Mouse (Mus musculus) spleen, postnatal 10 days (tissue): ENCODE results near the gene Pramel4.
"Not testable (repeated sequence)": the region's sequence is repeated elsewhere in the genome, so short reads cannot be mapped to it uniquely, and the experiment has no call there.

Experiments
- DNase-seq, 2 experiments: peaks; one replicate each; pipeline ENCODE4 v3.0.0; 2021 to 2022; ENCODE audit warnings: low spot score in 2 of 2

Pramel4 gene

DNA sequence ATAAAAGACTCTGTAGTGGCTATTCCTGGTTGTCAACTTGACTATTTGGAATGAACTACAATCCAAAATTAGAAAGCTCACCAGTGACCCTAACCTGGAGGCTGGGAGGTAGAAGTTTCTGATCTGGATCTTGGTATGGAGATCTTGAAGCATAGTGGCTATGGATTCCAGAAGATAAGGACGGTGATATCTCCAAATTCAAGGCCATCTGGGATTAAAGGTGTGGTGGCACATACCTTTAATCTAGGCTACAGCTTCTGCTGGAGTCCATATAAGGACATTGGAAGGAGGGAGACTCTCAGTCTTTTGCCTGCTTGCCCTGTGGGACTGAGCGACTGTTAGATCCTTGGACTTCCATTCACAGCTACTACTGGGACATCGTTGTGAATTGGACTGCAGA lies at the start of gene Pramel4:
Gene Pramel4 (plus strand): TSS at position 301 of the 400 bp plus-strand sequence.
- DNase-seq, result not testable (repeated sequence)

DNA sequence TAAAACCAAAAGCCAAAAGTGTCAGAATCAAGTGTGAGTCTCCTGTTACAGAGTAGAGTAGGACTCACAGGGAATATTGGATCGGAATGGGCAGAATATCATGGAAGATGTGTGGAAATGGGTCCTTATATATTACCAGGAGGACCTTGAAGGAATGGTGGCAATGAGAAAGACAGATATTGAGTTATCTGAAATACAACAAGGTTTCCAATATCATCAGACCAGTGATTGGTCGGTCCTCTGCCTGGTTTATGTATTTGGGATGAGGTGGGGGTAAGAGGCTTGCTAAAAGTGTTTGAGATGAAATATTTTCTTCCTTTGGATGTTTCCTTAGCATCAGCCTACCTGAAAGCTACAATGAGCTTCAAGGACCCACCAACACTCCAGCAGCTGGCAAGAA lies 47.2 kb downstream of the Pramel4 start, which contains the start of gene Gm13102:
Gene Gm13102 (plus strand): TSS at position 301 of the 400 bp plus-strand sequence.
- not testable (repeated sequence) for DNase-seq
